Mouse (Mus musculus) cerebellum, adult 11 months (tissue): ENCODE measurements around the gene Serpinb3d.
"Not testable (repeated sequence)": the region's sequence is repeated elsewhere in the genome, so short reads cannot be mapped to it uniquely, and the experiment has no call there.

Experiments
- DNase-seq: peaks from one replicate; pipeline ENCODE4 v3.0.0; 2022

The Serpinb3d gene

GRCm38 (mm10) chr1:107083406-107083805 is at the start of gene Serpinb3d:
TSS of gene Serpinb3d (minus strand) at chr1:107083506.
- no peak for DNase-seq

GRCm38 (mm10) chr1:107127453-107127852 is 44.1 kb upstream of the Serpinb3d start:
- DNase-seq: not testable (repeated sequence)

GRCm38 (mm10) chr1:107098417-107098816 is 15.1 kb upstream of the Serpinb3d start:
- no peak for DNase-seq

- no peak for DNase-seq
Measured at GRCm38 (mm10) chr1:107052203-107052602, 31.1 kb downstream of the Serpinb3d start, which contains the start of gene Serpinb3a. TSS of gene Serpinb3a (minus strand) at chr1:107052303.

- not testable (repeated sequence) for DNase-seq
Measured at GRCm38 (mm10) chr1:107034236-107034635, 49.1 kb downstream of the Serpinb3d start.
